Mouse (Mus musculus): ENCODE measurements around the gene Pgm2l1.

GRCm38 (mm10) chr7:100310290-100310689 lies 83.1 kb downstream of the Pgm2l1 start:
- TF ChIP-seq CTCF (IDR thresholded peaks at IDR 0.05; ENCODE audit: control insufficient read depth, insufficient read depth, insufficient read length) (no peak), USF1 (IDR thresholded peaks at IDR 0.05; ENCODE audit: low read depth) (no peak), MYOD1 (IDR thresholded peaks at IDR 0.05; ENCODE audit: control insufficient read depth, insufficient read length, low read depth) (no peak), MAX (IDR thresholded peaks at IDR 0.05) (no peak), MYOG (IDR thresholded peaks at IDR 0.05; ENCODE audit: control insufficient read depth, extremely low read depth, insufficient read length) (no peak), CEBPB (IDR thresholded peaks at IDR 0.05; ENCODE audit: low read depth) (no peak)
